Mouse (Mus musculus) stomach, postnatal 0 days (tissue): ENCODE data around the gene Igfbpl1. TPM values are rescaled to one million over a fixed set of nuclear protein-coding genes. Genes with fewer than 3 reads are reported as not detected.

Experiments used
- ATAC-seq: fragments of 200-750 bp; cut with Nextera tagmentation; 2 replicates; pipeline ENCODE4 v1.8.0; 2017; ENCODE audit not compliant: low FRiP score, low TSS enrichment
- DNase-seq: peaks from one replicate; pipeline ENCODE4 v3.0.0-alpha.2; 2016; ENCODE audit warnings: low spot score
- H3K27ac ChIP-seq: fragments of 300-500 bp; sonication (generic); replicated peaks from 2 replicates; pipeline ENCODE4 v1.5.1; 2014; ENCODE audit warnings: mild to moderate bottlenecking, control low read depth
- H3K27me3 ChIP-seq: fragments of 300-500 bp; sonication (generic); 2 replicates; pipeline ENCODE4 v1.6.1; 2014; ENCODE audit warnings: low read length; ENCODE audit not compliant: control insufficient read depth, insufficient read depth
- H3K36me3 ChIP-seq: fragments of 300-500 bp; sonication (generic); 2 replicates; pipeline ENCODE4 v1.6.1; 2014; ENCODE audit warnings: low read length, mixed read lengths; ENCODE audit not compliant: control insufficient read depth, insufficient read depth
- H3K4me1 ChIP-seq: fragments of 300-500 bp; sonication (generic); replicated peaks from 2 replicates; pipeline ENCODE4 v1.6.1; 2014; ENCODE audit warnings: antibody characterized with exemption; ENCODE audit not compliant: control insufficient read depth, insufficient read depth
- H3K4me2 ChIP-seq: fragments of 300-500 bp; sonication (generic); replicated peaks from 2 replicates; pipeline ENCODE4 v1.6.1; 2014; ENCODE audit warnings: low read depth, mild to moderate bottlenecking, control low read depth, moderate library complexity
- H3K4me3 ChIP-seq: fragments of 300-500 bp; sonication (generic); 2 replicates; pipeline ENCODE4 v1.5.1; 2014; ENCODE audit warnings: low read depth, low read length, control low read depth
- H3K9ac ChIP-seq: fragments of 300-500 bp; sonication (generic); 2 replicates; pipeline ENCODE4 v1.6.1; 2014; ENCODE audit warnings: mild to moderate bottlenecking, low read length, control low read depth, mixed read lengths
- H3K9me3 ChIP-seq: fragments of 300-500 bp; sonication (generic); 2 replicates; pipeline ENCODE4 v1.6.1; 2016; ENCODE audit warnings: low read length; ENCODE audit not compliant: control insufficient read depth
- CTCF ChIP-seq: IDR thresholded peaks from 2 replicates; pipeline ENCODE4 v1.5.1; 2016; ENCODE audit warnings: antibody characterized with exemption, low read depth, mild to moderate bottlenecking, moderate library complexity
- EP300 ChIP-seq: optimal IDR thresholded peaks from 2 replicates; pipeline ENCODE3; 2016; ENCODE audit warnings: antibody characterized with exemption
- WGBS: fragments of 180-500 bp; shearing (Covaris S2); extraction: QIAGEN DNeasy Blood & Tissue Kit; methylation state at CpG from one replicate; pipeline ENCODE4 v1.1.7; 2014; 5-methylcytosine and 5-hydroxymethylcytosine counted together
- polyA plus RNA-seq: library from polyadenylated mRNA; unstranded; fragments of >200 nt; fragmentation: Nextera tagmentation; extraction: Ambion mirVana; gene quantifications from 2 replicates; pipeline ENCODE4 v1.2.1, GENCODE M21; 2015

The Igfbpl1 gene
- polyA plus RNA-seq, 1 experiment from 2014 or later, result 0.17 TPM

DNA sequence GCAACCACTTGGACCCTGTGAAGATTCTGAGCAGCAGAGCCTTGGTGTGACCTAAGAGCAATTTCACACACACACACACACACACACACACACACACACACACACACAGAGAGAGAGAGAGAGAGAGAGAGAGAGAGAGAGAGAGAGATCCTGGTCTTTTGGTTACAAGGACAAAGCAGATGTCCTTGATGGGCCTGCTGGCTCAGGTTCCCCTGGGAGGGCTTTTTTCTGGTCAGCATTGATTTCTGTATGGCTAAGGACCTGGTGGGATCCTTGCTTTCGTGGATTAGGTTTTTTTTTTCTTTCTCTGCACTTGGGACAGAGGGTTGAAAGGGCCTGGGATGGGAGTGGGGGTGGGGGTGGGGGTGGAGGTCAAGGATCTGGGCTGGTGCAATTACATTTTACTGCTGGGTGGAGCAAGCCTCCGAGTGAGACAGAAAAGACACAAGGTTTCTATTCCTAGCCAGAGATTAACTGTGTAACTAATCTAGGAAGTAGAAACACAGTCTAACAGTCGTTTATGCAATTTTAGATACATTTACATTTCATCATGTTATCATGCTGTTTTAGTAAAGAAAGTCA lies 26.7 kb downstream of the Igfbpl1 start:
- DNase-seq (no peak), ATAC-seq (no peak)
- H3K9ac ChIP-seq, result no peak overlapping the region
- no peaks in the 10 kb centered on the region for H3K27me3 ChIP-seq
- H3K27ac ChIP-seq, result no peak overlapping the region
- WGBS, result 44% methylated on average over 3 of the region's 3 CpGs
- no peaks in the 10 kb centered on the region for H3K36me3 ChIP-seq
- no peak for TF ChIP-seq CTCF
- no peak for TF ChIP-seq EP300
- H3K4me3 ChIP-seq, result no peak overlapping the region
- no peak overlapping the region for H3K4me2 ChIP-seq
- no peaks in the 10 kb centered on the region for H3K9me3 ChIP-seq
- H3K4me1 ChIP-seq, result 0 out of 2 replicates have a peak, but pooled peaks cover 2% of the 10 kb centered on the region

DNA sequence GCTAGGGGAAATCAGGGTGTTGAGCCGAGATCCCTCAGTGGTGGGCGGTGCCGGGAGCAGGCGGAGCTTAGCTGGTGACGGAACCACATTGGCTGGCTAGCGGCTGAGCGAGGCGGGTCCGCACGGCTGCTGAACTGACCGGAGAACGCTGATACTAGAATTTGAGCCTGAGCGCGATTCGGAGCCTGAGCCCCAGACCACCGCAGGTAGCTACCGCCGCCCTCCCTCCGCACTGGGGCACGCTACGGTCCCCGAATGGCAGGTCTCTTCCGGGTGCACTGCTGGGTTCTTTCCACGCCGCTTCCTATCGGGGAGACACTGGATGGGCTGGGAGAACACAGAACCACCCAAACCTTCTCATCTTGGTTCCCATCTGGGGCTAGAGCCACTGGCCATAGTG lies 27.8 kb downstream of the Igfbpl1 start, which contains the start of gene Aldh1b1:
Aldh1b1 (plus strand) TSS at position 59 of the 400 bp plus-strand sequence.
- H3K27me3 ChIP-seq, result no peaks in the 10 kb centered on the region
- no peak within 1 kb of the TSS for H3K27ac ChIP-seq

DNA sequence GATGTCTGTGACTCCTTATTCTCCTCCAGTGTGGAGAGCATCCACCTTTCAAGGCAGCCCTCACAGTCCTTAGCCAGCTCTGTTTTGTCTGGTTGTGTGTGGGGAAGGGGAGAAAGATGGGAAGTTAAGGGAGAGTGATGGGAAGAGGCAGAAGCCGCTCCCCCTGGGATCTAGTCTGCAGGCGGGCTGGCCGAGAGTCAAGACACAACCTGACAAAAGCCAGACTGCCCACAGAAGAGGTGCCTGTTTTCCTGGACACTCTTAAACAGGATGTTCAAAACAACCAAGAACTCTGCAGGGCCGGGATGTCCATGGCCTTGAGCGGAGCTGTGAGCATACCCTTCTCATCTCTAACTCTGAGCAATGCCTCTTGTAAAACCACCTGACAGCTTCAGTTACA lies 30.0 kb downstream of the Igfbpl1 start:
- H3K36me3 ChIP-seq, result no peaks in the 10 kb centered on the region
- H3K27ac ChIP-seq, result no peak overlapping the region; the same call in 1 of the 2 replicates
- H3K4me3 ChIP-seq, result no peak overlapping the region
- no peak for DNase-seq
- no peaks in the 10 kb centered on the region for H3K27me3 ChIP-seq
- no peak overlapping the region for H3K4me2 ChIP-seq
- no peak overlapping the region for H3K9ac ChIP-seq
- 0 out of 2 replicates have a peak, but pooled peaks cover 2% of the 10 kb centered on the region for H3K4me1 ChIP-seq
- WGBS, result 63% methylated on average over 5 of the region's 5 CpGs
- no peak for TF ChIP-seq EP300
- TF ChIP-seq CTCF, result no peak
- ATAC-seq, result no peak
- no peaks in the 10 kb centered on the region for H3K9me3 ChIP-seq

More for the DNA sequence above, 27.8 kb downstream of the Igfbpl1 start, which contains the start of gene Aldh1b1:
- Histone ChIP-seq H3K4me1 (0 out of 2 replicates have a peak, but pooled peaks cover 2% of the 10 kb centered on the region), H3K9me3 (no peaks in the 10 kb centered on the region), H3K4me2 (peak within 1 kb of the TSS; percentile 76), H3K36me3 (no peaks in the 10 kb centered on the region), H3K9ac (peak within 1 kb of the TSS; percentile 50), H3K4me3 (peak within 1 kb of the TSS; percentile 46)
- DNase-seq, result peak; percentile 82
- no peak for TF ChIP-seq EP300
- TF ChIP-seq CTCF, result no peak; the same call in 1 of the 2 replicates
- 0% methylated on average over 26 of the region's 26 CpGs for WGBS
- ATAC-seq, result peak; percentile 75

DNA sequence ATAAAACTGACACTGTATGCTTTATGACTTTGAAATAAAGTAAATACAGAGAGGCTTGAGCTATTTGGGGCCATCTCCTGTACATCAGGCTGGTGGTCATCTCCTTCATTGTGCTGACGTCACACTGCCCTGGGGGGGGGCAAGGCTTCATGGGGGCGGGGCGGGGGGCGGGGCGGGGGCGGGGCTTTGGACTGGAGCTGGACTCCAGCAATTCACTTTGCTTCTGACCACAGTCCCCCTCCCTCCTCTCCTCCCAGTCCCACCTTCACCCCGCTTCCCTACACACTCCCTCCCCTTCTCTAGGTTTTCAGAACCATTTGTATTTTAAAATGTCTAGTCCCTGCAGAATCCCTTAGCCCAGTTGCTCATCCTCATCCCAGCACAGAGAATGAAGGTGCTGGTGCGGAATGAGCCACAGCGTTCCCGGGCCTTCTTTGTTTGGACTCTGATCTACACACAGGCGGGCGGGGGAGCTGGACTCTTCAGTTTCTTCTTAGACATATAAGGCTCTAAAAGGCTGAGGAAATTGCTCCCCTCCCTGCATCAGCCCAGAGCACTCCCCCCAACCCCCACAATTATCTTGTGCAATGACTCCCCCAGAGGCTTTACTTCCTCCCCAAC lies 31.4 kb downstream of the Igfbpl1 start:
- TF ChIP-seq CTCF (no peak), EP300 (no peak)
- Histone ChIP-seq H3K36me3 (no peaks in the 10 kb centered on the region), H3K9me3 (no peaks in the 10 kb centered on the region), H3K4me2 (peak overlapping the region; percentile 53), H3K9ac (no peak overlapping the region; the same call in 1 of the 2 replicates), H3K4me1 (0 out of 2 replicates have a peak, but pooled peaks cover 2% of the 10 kb centered on the region), H3K27ac (peak overlapping the region; percentile 78), H3K4me3 (peak overlapping the region; percentile 21; the same call in 1 of the 2 replicates), H3K27me3 (no peaks in the 10 kb centered on the region)
- WGBS, result 2% methylated on average over 12 of the region's 12 CpGs
- ATAC-seq, result peak; percentile 80
- DNase-seq, result peak; percentile 57

DNA sequence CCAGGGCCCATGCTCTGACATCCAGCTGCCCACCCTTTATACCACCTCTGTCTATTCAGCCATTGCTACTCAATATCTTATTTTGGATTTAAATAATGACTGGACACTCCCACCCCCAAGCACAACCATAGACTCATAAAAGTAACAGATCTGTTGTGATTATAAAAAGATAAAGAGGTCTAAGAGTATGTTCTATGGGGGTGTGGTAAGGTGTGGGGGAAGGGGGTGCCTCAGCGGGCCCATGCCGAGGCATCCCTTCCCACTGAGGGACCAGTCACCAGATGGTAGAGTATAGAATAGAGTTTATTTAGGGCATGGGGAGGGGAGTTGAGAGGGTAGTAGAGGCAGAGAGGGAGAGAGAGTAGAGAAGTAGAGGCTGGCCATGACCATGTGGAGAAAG lies 36.7 kb downstream of the Igfbpl1 start:
- ATAC-seq (no peak), DNase-seq (no peak)
- Histone ChIP-seq H3K4me2 (no peak overlapping the region), H3K27ac (no peak overlapping the region), H3K9ac (no peak overlapping the region), H3K36me3 (no peaks in the 10 kb centered on the region), H3K4me3 (no peak overlapping the region), H3K9me3 (no peaks in the 10 kb centered on the region), H3K27me3 (no peaks in the 10 kb centered on the region), H3K4me1 (no peaks in the 10 kb centered on the region)
- 74% methylated on average over 2 of the region's 2 CpGs for WGBS
- TF ChIP-seq EP300 (no peak), CTCF (no peak)
